Mouse (Mus musculus) stomach, postnatal 0 days (tissue): ENCODE data around the gene AI661453.

Source experiments
- CTCF ChIP-seq: IDR thresholded peaks from 2 replicates; pipeline ENCODE4 v1.5.1; 2016; ENCODE audit warnings: antibody characterized with exemption, low read depth, mild to moderate bottlenecking, moderate library complexity
- EP300 ChIP-seq: optimal IDR thresholded peaks from 2 replicates; pipeline ENCODE3; 2016; ENCODE audit warnings: antibody characterized with exemption

DNA sequence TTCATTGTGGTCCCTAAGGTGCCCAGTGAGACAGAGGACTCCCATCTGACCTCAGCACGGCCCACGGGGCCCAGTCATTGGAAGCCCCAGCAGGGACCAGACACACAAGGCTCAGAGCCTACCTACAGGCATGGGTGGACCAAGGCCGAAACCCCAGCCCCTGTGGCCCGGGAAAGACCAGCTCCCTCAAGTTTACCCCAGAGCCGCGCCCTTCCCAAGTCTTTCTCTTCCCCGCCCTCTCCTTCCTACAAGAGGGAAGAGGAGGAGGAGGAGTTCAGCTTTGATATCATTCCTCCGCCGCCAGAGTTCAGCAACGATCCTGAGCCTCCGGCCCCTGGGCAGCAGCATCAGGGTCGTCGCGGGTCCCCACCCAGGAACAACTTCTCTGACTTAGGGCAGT lies 31.6 kb downstream of the AI661453 start:
- no peak for TF ChIP-seq CTCF
- TF ChIP-seq EP300 = no peak
